Mouse (Mus musculus) fibroblast of lung, adult 2 months (primary cell): Measurements from ENCODE around the gene 4930469K13Rik.
"Not testable (repeated sequence)": the region's sequence is repeated elsewhere in the genome, so short reads cannot be mapped to it uniquely, and the experiment has no call there.

Source experiments
- DNase-seq: peaks from one replicate; pipeline ENCODE4 v3.0.0-alpha.2; 2011; ENCODE audit warnings: low read depth

Gene 4930469K13Rik

DNA sequence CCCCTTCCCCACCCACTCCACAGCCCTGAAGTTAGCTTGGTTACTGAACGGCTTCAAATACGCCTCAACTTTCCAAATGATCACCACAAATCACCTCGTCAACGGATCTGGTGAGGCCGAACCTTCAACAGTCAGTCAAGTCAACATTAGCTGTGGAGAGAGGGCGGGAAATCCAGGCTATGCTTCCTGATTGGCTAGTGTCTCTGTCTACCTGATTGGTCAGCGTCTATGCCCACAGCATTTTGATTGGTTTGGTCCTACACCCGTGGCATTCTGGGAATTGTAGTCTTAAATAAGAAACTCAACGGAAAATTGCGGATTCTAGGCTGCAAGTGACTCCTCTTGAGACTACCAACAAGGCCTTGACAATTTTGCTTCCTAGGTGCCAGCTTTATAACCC, at the start of gene 4930469K13Rik:
Gene 4930469K13Rik, minus strand, starts transcription at position 133 of the 400 bp plus-strand sequence.
- DNase-seq: no peak

DNA sequence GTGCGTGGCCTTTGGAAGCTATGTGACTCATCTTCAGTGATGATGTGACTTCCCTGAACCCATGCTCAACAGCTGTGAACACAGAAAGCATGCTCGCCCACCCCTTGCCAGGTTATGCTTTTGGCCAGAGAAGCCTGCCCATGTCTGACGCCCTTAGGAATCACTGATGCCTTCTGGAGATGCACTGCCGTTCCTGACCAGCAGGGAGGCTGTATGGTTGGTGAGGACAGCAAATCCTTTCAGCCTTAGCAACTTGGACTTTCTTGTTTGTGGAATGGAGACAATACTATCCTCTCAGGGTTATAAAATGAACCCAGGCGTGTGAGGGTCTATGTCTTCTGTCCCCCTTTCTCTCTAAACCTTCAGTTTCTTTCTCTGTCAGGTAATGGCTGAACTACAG, 48.6 kb upstream of the 4930469K13Rik start:
- no peak for DNase-seq

DNA sequence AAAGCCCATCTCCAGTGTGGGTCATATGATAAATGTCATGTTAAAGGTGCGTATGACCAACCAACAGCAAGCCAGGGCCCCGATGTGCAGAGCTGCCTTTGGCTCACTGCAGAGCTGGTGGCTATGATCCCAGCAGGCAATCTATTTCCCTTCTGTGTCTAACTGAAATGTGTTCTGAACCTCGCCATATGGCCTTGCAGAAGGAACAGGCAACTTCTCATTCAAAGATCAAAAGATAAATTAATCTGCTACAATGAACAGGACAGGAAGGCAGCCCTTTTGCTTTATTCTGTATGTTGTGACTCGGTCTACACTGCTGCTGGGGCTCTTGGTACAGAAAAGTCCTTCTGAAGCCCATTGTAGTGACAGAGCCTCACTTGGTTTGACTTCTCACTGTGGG, 46.1 kb upstream of the 4930469K13Rik start:
- DNase-seq: no peak

DNA sequence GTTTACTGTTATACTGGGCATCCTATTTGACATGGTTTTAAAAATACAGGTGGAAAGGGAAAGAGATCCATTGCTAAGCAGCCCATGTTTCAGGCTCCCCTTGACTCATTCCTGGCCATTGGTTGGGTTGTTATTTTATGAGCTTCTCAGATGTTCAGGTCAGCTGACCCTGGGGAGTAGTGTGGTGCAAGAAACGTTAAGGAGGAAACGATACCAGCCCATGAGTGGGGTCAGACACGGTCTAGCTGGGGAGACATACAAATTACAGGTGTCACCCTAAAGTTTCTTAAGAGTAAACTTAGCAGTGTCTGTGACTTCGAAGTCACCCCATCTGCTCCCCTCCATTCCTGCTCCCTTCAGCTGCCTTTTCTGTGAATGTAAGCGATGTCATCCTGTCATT, 45.6 kb upstream of the 4930469K13Rik start:
- no peak for DNase-seq

DNA sequence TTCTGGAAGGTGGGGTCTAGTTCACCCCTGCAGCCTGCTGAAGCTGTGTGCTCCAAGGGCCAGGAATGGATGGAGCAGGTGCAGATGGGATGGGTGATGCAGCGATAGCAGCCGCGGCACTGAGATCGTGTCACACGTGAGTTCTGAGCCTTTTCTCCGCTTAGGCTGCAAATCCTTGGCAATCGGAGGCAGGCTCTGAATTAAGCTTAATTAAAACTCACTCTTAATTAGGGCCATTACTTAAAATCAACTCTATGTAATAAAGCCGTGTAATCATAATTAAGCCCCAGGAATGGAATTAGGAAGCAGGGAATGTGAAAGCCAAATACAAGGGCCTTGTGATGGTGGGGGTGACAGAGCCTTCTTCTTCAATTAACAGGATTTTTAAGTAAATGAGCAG, 40.9 kb upstream of the 4930469K13Rik start:
- DNase-seq: no peak

DNA sequence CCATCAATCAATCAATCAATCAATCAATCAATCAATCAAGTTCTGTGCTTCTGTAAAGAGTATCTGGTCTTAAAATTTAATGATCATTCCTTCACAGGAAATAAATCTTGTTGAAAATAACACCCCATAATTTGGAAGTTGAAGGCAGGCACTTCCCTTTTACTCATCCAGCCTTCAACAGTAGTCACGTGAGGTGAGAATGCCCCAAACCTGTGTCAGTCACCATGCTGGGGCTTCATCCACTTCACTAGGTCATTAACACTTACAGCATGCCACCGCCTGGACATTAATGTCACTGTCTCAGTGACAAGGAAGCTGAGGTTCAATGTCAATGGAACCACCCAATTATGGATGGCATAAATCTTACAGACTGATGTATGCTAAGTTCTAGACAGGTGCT, 30.1 kb upstream of the 4930469K13Rik start:
- no peak for DNase-seq

DNA sequence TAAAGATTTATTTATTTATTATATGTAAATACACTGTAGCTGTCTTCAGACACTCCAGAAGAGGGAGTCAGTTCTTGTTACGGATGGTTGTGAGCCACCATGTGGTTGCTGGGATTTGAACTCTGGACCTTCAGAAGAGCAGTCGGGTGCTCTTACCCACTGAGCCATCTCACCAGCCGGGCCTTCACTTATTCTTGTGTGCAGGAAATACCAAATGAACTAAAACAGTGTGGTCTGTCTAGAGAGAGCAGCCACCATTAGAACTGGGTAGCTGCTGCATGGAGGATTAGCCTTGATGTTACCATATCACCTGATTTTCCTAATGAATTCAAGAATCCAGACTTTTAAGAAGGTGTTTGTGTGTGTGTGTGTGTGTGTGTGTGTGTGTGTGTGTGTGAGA, 27.4 kb upstream of the 4930469K13Rik start:
- not testable (repeated sequence) for DNase-seq

DNA sequence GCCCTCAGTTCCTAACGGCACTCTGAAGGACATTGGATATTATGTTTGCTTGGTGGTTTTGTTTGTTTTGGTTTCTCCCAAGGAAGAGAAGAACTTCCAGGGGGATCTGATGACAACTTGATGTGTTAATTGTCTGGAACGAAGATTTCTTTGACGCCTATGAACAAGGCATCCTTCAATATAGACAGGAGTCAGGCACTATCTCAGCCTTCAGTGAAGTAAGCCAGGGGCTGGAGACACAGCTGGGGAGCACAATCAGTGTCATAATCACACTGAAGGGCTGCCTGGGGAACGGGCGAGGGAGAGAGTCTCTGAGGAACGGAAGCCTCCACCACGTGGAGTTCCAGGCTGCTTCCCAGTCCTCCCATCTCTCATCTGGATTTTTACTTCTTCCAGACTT, 26.5 kb upstream of the 4930469K13Rik start:
- no peak for DNase-seq

DNA sequence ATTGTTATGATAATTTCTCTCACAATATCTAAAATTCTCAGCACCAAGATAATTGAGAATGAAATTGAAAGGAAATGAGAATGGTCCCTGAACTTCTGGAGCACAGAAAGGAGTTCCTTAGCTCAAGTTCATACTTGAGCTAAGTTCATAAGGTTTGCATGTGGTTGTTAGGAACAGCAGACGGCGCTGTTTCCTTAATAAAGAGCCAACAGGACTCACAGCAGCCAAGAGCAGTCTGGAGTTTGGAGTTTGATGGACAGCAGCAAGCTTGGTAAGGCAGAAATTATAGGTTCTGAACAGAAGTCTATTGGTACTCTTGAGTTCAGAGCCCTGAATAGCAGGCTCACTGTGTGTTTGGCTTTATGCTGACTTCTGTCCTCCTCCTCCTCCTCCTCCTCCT, 24.8 kb upstream of the 4930469K13Rik start:
- peak; percentile 6 for DNase-seq

DNA sequence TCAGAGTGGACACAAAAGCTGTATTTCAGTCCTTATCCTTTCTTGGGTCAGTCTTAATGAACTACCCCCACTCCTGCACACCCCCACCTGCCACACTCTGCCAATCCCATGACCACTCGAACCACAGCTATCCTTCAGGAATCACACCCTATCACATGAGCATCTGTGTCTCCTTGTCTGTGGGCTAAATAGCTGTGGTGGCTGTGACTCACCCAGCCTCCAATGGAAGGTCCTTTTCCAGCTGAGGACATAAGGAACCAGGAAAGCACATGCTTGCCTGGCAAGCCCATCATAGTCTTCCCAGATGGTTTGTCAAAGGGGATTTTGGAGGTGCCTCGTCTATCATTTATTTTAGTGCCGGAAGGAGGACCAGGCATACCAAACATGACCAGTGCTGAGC, 20.0 kb upstream of the 4930469K13Rik start:
- DNase-seq: no peak

DNA sequence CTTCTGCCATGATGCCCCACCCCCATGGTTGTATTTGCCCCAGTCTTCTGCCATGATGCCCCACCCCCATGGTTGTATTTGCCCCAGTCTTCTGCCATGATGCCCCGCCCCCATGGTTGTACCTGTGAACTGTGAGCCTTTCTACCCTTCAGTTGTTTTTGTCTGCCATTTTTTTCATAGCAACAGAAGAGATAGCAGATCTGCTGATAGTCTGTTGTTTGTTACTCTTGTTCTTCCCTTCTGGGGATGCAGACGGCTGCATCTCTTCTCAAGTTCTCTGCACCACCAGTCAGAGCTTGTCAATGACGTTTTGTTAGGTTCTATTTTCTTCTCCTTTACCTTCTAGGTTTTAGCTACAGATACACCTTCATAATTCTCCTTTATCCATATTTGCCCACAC, 19.2 kb upstream of the 4930469K13Rik start:
- DNase-seq: no peak

DNA sequence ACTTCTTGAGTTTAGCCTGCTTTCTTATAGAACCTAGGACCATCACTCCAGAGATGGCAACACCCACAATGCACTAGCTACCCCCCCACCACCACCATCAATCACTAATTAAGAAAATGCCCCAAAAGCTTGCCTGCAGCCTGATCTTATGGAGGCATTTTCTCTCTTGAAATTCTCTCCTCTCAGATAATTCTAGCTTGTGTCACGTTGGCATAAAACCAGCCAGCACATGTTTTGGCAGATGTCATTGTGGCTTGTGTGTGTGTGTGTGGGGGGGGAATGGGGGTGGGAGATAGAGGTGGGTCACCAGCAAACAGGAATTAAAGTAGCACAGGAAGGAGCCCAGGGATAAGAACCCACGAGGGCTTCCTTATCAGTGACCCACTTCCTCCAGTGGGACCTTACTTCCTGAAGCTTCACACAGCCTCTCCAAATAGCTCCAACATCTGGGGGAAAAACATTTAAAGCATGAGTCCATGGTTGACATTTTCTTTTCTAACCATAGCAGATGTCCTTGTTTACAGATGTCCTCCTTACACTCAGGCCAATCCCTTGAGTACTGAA, 18.3 kb upstream of the 4930469K13Rik start:
- DNase-seq: no peak

DNA sequence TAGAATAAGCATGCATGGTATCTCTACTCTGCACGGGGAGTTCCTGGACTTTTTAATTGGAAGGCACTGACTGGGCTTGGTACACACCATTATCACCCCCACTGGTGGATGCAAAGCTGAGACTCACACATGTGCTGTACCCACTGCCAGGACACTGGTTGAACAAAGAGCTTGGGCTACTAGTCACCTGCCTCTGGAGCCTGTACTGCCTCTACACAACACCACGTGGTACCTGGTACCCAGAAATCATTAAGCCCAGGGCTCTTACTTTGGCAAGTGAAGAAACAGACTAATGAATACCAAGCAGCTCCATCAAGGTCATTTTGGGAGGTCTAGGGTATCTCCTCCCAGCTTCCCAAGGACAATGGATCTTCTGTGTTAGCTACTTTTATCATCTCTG, 15.4 kb upstream of the 4930469K13Rik start:
- no peak for DNase-seq

DNA sequence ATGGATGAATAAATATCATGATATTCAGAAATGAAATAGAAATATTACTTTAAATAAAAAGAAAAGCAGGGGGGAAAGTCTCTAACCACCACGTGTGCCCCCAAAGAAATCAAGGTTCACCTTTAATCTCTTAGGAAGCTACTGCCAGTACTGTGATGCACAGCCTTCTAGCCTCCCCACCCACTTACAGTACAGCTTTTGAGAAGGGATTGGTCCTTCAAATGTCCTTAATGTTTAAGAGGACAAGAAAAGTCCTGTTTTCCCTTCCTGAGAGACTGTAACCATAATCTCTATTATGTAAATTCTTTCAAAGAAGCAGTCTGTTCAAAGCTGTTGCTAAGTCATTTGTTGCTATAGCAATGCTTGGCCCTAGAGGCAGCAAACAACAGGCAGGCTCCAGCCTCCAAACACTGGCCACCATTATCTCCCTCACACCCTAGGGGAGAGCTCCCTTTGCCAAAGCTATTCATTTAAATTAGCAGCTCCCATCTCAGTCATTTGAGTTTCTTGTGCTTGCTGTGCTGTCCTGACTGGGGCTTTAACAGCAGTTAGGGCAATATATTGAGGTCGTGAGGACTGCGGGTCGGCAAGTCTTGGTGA, 14.5 kb upstream of the 4930469K13Rik start:
- no peak for DNase-seq

DNA sequence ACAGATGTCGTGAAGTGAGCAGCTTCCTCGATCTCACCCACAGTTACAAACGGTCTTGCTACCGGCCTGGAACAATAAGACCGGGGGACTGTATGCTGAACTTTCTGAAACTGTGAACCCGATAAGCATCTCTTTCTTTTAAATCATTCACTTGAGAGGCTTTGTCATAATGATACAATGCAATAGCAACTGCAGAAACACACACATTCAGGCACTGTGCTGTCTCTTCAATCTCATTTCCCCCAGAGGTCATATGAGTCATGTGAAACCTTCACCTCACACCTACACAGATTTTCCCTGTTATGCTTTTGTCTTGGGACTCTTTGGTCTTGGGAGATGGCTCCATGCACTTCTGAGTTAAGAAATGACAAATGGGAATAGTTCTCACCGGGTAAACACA, 13.6 kb upstream of the 4930469K13Rik start:
- no peak for DNase-seq

DNA sequence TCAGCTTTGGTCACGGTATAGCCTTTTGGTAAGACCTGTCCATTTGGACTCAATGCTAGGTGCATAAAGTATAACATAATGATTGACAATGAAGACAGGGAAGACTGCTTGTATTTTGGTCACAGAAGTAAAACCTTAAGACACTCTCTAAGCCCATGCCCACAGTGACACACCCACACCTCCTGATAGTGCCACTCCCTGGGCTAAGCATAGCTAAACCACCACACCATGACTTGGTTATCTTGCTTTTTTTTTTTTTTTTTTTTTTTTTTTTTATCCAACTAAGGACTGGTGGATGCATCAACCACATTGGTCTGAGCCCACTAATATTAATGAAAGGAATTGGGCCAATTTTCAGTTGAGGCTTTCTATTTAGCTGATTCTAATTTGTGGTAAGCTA, 10.9 kb upstream of the 4930469K13Rik start:
- DNase-seq: no peak

DNA sequence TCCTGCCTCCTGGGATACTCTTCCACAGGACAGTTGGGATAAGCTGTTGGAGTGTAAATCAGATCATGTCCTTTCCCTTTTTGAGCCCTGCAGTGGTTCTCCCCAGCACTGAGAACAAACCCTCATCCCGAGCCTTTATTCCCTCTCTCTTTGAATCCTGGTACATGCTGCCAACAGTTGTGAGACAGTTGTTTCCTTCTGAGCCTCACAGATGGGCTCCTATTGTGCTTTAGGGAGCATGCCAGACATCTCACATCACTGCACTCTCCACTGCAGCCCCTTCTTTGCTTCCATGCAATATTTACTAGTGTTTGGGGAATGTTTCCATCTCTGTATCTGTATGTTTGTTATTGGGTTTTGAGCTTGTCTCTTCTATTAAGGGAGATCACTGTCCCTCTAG, 6.6 kb upstream of the 4930469K13Rik start:
- no peak for DNase-seq

DNA sequence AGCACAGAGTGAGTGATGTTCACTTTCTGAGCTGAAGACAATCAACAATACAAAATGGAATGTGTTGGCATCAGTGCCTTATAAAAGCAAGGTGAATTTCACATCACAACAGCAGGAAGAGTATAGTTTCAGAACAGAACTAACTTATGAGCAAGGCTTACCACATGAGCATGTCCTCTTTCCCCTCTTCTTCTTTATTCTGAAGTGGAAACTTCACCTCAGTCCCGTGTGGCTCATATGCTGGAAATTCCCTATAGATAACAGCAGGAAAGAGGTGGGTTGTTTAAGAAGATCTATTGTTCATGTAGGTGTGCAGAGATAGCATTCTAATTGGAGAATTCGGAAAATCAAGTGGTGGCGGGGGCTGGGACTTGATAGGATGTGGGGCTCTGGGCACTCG, 3.5 kb upstream of the 4930469K13Rik start:
- DNase-seq: no peak

DNA sequence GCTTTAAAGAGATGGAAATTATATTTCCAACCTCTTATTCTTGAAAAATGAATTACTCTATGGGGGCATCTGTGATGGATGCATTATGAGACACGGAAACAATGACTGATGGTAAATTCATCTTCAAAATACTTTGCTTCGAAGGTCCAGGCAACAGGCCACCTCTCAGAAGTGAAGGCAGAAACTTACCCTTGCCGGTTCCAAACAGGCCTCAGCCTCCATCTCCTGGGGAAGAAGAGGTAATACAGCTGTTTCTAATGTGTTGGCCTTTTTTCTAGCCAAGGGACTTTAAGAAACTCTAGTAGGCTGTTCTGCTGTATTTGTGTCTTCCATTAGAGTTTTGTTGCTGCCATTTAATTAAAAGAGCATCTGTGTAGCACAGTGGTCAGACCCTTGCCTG, 11.3 kb downstream of the 4930469K13Rik start:
- DNase-seq: no peak

DNA sequence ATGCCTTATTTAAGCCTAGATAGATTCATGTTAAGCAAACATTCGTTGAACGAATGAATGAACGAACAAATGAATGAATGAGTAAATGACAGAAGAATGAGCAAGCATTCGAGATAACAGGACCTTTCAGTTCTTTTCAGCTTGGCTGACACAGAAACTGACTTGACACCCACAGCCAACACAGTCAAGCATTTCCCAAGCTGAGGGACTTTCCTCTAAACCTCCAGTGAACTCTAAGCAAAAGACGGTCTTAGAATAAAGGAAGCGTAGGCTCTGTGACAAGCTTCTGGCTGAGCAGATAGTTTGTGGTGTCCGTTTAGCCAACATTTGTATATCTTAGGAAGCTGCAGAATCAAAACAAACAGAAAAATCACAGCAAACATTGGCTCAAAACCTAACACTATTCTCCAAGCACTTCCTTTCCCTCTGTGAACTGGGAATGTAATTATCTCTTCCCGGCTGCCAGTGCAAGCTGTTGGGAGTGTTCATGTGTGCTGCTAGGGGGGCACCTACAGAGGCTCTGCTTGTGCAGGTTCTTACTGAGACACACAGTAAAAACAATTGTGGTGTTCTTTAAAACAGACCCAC, 12.1 kb downstream of the 4930469K13Rik start:
- no peak for DNase-seq

DNA sequence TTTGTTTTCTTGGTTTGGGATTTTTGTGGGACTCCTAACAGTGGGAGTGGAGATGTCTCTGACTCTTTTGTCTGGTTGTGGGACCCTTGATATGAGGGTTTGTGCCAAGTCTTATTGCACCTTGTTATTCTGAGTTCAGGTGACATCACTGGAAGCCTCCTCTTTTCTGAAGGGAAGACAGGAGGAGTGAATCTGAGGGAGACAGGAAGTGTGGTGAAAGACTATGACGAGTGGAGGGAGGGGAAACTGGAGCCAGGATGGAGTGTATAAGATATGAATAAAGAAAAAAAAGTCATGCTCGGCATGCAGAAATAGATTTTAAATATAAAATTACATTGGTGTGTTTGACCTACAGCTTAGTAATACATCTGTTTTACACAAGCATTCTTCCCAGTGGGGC, 13.7 kb downstream of the 4930469K13Rik start:
- no peak for DNase-seq

DNA sequence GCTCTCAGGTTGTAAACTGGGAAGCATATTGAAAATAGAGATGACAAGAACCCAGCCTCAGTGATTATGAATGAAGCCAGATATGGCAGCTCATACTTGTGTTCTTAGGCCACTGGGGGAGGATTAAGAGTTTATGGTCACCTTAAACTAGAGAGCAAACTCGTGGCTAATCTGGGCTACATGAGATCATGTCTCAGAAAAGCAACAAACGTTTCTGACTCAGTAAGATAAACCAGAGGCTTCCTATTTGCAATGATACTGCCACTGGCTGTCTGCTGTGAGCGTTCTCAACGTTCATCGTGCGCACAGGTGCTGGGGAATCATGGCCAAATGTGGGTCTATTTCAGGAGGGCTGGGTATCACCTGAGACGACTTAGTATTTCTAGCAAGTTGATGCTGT, 14.6 kb downstream of the 4930469K13Rik start:
- no peak for DNase-seq

DNA sequence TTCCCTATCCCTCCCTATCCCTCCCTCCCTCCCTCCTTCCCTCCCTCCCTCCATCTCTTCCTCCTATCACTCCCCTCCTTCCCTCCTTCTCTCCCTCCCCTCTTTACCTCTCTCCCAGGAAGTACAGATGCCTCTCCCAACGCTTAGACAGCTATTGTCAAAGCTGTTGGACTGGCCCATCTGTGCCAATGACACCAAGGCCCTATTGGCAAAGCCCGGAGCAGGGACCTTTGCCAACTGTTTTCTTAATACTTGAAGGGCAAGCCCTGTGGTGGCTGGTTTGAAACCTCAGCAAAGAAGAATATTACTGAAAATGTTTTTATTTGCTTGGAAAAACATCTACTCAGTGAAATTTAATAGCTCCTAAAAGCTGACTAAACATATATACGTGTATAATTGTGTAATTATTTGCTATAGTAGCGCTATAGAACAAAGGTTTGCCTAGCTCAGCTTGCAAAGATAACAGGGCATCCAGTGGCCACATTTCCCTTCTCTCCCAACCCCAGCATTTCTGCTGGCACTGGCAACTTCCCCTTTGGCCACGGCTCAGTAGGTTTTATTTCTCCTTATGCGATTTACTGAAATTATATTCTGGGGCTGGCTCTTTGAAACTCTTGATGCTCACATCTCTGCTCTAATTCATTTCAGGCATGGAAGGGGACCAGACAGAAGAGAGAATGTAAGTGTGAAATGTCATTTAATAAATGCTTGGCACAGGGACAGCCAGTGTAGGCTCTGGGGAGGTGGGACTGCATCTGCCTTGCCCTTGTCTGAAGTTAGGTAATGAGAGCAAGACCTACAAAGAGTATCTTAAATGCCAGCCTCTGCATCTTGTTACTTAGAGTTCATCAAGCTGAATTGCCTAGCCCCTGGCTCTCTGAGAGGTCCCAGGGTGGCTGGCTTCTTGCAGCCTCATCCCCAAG, 18.6 kb downstream of the 4930469K13Rik start:
- no peak for DNase-seq
